Mouse (Mus musculus): ENCODE results near the gene Glrx.
A peak's percentile ranks its signal among the peaks of the same experiment; 100 is the strongest.
"Not testable (repeated sequence)": the region's sequence is repeated elsewhere in the genome, so short reads cannot be mapped to it uniquely, and the experiment has no call there.

The Glrx gene

GRCm38 (mm10) chr13:75835461-75835860 is 4.2 kb upstream of the Glrx start:
- peak; percentile 17 for DNase-seq (ENCODE audit: low spot score)

GRCm38 (mm10) chr13:75838506-75838905 is 1.2 kb upstream of the Glrx start:
- no peak for DNase-seq (ENCODE audit: low spot score)

GRCm38 (mm10) chr13:75840752-75841285 is 1.2 kb downstream of the Glrx start:
- no peak for DNase-seq (ENCODE audit: low spot score)

- DNase-seq (ENCODE audit: low spot score), result no peak
Observed at GRCm38 (mm10) chr13:75841950-75842349, 2.3 kb downstream of the Glrx start.

GRCm38 (mm10) chr13:75843331-75843730 is 3.7 kb downstream of the Glrx start:
- no peak for DNase-seq (ENCODE audit: low spot score)

- DNase-seq (ENCODE audit: low spot score), result no peak
Observed at GRCm38 (mm10) chr13:75843993-75844683, 4.5 kb downstream of the Glrx start.

- no peak for DNase-seq (ENCODE audit: low spot score)
Observed at GRCm38 (mm10) chr13:75844833-75845518, 5.3 kb downstream of the Glrx start.

GRCm38 (mm10) chr13:75845519-75846166 is 6.0 kb downstream of the Glrx start:
- DNase-seq (ENCODE audit: low spot score), result no peak

- DNase-seq (ENCODE audit: low spot score), result no peak
Observed at GRCm38 (mm10) chr13:75847027-75847426, 7.4 kb downstream of the Glrx start.

GRCm38 (mm10) chr13:75852027-75852426 is 12.4 kb downstream of the Glrx start:
- DNase-seq (ENCODE audit: low spot score), result no peak

GRCm38 (mm10) chr13:75853118-75853517 is 13.4 kb downstream of the Glrx start:
- no peak for DNase-seq (ENCODE audit: low spot score)

- DNase-seq (ENCODE audit: low spot score), result no peak
Observed at GRCm38 (mm10) chr13:75859264-75859844, 19.7 kb downstream of the Glrx start.

- no peak for DNase-seq (ENCODE audit: low spot score)
Observed at GRCm38 (mm10) chr13:75865486-75866184, 26.0 kb downstream of the Glrx start.

GRCm38 (mm10) chr13:75867876-75868275 is 28.2 kb downstream of the Glrx start:
- DNase-seq (ENCODE audit: low spot score), result no peak

- DNase-seq (ENCODE audit: low spot score), result no peak
Observed at GRCm38 (mm10) chr13:75874608-75875376, 35.1 kb downstream of the Glrx start.

GRCm38 (mm10) chr13:75876188-75876587 is 36.5 kb downstream of the Glrx start:
- not testable (repeated sequence) for DNase-seq (ENCODE audit: low spot score)

- no peak for DNase-seq (ENCODE audit: low spot score)
Observed at GRCm38 (mm10) chr13:75876592-75876991, 36.9 kb downstream of the Glrx start.

- DNase-seq (ENCODE audit: low spot score), result no peak
Observed at GRCm38 (mm10) chr13:75877907-75878306, 38.2 kb downstream of the Glrx start.

GRCm38 (mm10) chr13:75879756-75880155 is 40.1 kb downstream of the Glrx start:
- no peak for DNase-seq (ENCODE audit: low spot score)

- DNase-seq (ENCODE audit: low spot score), result no peak
Observed at GRCm38 (mm10) chr13:75880501-75880900, 40.8 kb downstream of the Glrx start.

GRCm38 (mm10) chr13:75883792-75884191 is 44.1 kb downstream of the Glrx start:
- DNase-seq (ENCODE audit: low spot score), result no peak

All from ovary, adult 18-20 months (tissue).